Mouse (Mus musculus) E14TG2a.4 (cell line): Measurements from ENCODE around the gene Rcan3.

Source experiments
- CTCF ChIP-seq: conservative IDR thresholded peaks from 2 replicates; pipeline ENCODE4 v1.5.1; 2014; ENCODE audit warnings: low read length
- NANOG ChIP-seq: IDR thresholded peaks from 2 replicates; pipeline ENCODE4 v1.6.1; 2014; ENCODE audit warnings: borderline replicate concordance, low read length, mixed read lengths
- POU5F1 ChIP-seq: IDR thresholded peaks from 2 replicates; pipeline ENCODE4 v1.6.1; 2014; ENCODE audit warnings: low read length, borderline replicate concordance

GRCm38 (mm10) chr4:135397551-135397950, 36.1 kb downstream of the Rcan3 start:
- TF ChIP-seq CTCF (no peak), POU5F1 (no peak), NANOG (no peak)
